In genomic region chr10:91923626-91924025, GRCm38 (mm10) we compare ENCODE assay signal across 19 mouse cellular contexts.
"Had no signal": no experiment of that assay in that cellular context is flagged by ENCODE, and none has a peak within 500 bp of the region (broad histone marks: within the 10 kb centered on the region; RNA-seq: fewer than 3 reads in every experiment).

No protein-coding gene starts in this region.

- H3K9me3 ChIP-seq: liver, embryonic 15.5 days; lung, embryonic 15.5 days; midbrain, embryonic 12.5 days; neural tube, embryonic 12.5 days; stomach, embryonic 15.5 days had no signal

- H3K4me1 ChIP-seq: liver, embryonic 15.5 days; lung, embryonic 15.5 days; megakaryocyte, embryonic 14.5 days; midbrain, embryonic 12.5 days; neural tube, embryonic 12.5 days; stomach, embryonic 15.5 days had no signal

- ATAC-seq: liver, postnatal 0 days; lung, postnatal 0 days; midbrain, embryonic 16.5 days had no signal

- H3K9ac ChIP-seq: liver, embryonic 15.5 days; liver, postnatal 0 days; lung, embryonic 15.5 days; midbrain, embryonic 12.5 days; neural tube, embryonic 12.5 days; stomach, embryonic 15.5 days had no signal

- H3K27me3 ChIP-seq: liver, embryonic 15.5 days; lung, embryonic 15.5 days; megakaryocyte, embryonic 14.5 days; midbrain, embryonic 12.5 days; neural tube, embryonic 12.5 days; stomach, embryonic 15.5 days had no signal

- DNase-seq: liver, postnatal 0 days; lung, adult 2 months; lung, postnatal 14 days; lung, postnatal 36 days; midbrain, embryonic 14.5 days; right cerebral cortex, postnatal 14 days; thymus, adult 18-20 months; thymus, postnatal 25 days; thymus, postnatal 4 days had no signal

- H3K27ac ChIP-seq: liver, embryonic 15.5 days; lung, embryonic 15.5 days; macrophage; midbrain, embryonic 12.5 days; neural tube, embryonic 12.5 days; stomach, embryonic 15.5 days; stomach, postnatal 0 days had no signal

- H3K4me3 ChIP-seq: liver, embryonic 15.5 days; lung, embryonic 15.5 days; megakaryocyte, embryonic 14.5 days; midbrain, embryonic 12.5 days; neural tube, embryonic 12.5 days; stomach, embryonic 15.5 days had no signal

- H3K36me3 ChIP-seq: liver, embryonic 15.5 days; lung, embryonic 15.5 days; midbrain, embryonic 12.5 days; neural tube, embryonic 12.5 days; stomach, embryonic 15.5 days had no signal

- H3K4me2 ChIP-seq: liver, embryonic 15.5 days; lung, embryonic 15.5 days; midbrain, embryonic 12.5 days; neural tube, embryonic 12.5 days; stomach, embryonic 15.5 days had no signal
